Mouse (Mus musculus) heart, postnatal 0 days (tissue): ENCODE data around the gene Ccdc146.

ENCODE experiments used
- CTCF ChIP-seq: IDR thresholded peaks from 2 replicates; pipeline ENCODE4 v1.5.1; 2016; ENCODE audit warnings: antibody characterized with exemption, control low read depth, low read depth
- EP300 ChIP-seq: IDR thresholded peaks from 2 replicates; pipeline ENCODE4 v1.6.1; 2016; ENCODE audit warnings: antibody characterized with exemption, low read depth

GRCm38 (mm10) chr5:21244575-21244974, 179.9 kb downstream of the Ccdc146 start:
- TF ChIP-seq CTCF (no peak), EP300 (no peak)
